Mouse (Mus musculus): Measurements from ENCODE around the gene Gm9887.

Gm9887 gene

DNA sequence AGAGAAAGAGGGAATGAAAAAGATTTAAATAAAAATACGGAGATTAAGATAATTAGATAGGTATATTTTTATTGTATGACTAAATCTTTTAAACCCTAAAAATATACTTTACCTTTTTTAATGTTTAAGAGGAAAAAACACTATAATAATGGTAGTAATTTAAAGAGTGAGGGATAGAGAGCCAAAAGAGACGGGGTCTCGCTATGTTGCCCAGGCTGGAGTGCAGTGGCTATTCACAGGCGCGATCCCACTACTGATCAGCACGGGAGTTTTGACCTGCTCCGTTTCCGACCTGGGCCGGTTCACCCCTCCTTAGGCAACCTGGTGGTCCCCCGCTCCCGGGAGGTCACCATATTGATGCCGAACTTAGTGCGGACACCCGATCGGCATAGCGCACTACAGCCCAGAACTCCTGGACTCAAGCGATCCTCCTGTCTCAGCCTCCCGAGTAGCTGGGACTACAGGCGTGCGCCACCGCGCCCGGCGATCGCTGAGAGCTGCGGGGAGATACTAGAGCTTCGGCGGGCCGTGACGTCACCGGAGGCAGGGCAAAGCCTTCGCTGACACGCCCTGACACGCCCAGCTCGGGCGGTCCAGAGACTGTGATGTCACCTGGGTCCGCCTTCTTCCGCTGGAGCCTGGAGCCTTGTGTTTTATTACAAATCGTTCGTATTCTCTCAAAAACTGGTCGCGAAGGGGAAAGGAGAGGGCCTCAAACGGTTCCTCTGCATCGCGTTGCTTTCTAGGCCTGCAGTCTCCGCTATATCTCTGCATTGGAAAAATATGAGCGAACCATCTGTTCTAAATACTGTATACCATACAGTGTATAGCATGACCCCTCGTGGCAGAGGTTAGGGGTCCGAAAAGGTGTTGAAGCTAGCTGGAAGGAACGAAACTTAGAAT is 11.0 kb downstream of the Gm9887 start:
- ATAC-seq (ENCODE audit: low TSS enrichment): peak; percentile 94

DNA sequence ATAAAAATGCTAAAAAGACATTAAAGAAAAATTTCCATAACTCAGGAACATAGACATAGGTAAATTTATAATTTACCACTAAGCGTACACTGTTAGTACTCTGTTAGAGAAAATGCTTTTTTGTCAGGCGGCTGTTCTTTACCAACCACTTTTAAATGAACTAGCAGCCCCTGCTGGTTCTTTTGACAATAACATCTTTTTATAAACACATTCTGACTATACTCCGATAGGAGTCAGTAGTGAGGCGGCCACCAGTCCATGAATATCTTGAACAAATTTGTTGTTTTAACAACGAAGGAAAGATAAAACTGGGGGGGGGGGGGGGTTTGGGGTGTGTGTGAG is 11.6 kb downstream of the Gm9887 start:
- no peak for ATAC-seq (ENCODE audit: low TSS enrichment)

DNA sequence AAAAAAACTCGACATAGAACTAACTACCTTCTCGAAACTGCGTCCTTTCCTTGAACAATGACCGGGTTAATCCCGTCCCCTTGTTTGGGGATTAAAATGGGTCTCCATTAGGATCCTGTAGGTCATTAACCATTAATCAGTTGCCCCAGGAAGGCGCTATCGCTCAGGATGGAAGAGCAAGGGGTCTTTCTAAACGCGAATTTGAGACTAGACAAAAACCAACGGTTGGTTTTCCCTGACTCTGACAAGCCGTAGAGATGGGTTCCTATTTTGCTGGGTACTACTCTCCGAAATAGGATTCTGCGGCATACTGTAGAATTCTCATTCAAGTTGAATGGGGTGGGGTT is 15.0 kb downstream of the Gm9887 start:
- ATAC-seq (ENCODE audit: low TSS enrichment): no peak

DNA sequence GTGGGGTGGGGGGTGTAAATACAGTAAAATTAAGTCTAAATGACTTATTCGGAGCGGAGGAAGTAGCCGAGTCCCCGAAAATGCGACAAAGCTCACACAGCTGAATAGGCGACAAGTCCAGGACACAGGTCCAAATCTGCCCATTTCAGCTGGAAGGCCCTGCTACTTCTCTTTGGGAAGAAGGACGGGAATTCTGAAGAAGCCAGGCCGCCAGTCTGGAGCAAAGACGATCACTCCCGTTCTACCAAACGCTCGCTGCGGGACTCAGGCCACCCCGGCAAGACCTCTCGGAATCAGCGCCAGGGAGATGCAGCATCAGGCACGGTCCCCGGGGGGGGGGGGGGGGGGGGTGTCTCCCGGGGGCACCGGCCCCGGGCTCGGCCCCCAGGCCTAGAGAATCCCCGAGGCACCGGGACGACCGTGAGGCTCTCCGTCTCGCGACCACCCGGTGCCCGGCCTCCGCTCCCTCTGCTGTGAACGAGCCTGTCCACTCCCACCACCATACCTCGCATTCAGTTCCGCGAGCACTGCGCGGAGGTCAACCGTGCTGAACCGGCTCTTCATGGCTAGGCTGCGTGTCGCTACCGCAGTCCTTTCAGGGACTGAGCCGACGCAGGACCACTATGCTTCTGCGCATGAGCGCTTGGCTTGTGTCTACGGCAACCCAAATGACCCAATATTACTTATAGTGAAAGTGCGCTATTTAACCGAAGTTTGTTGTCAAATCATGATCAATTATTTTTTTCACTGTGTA is 15.5 kb downstream of the Gm9887 start, which contains the start of gene Nemf:
Gene Nemf, minus strand, starts transcription at position 620 of the 754 bp plus-strand sequence.
- peak; percentile 66 for ATAC-seq (ENCODE audit: low TSS enrichment)

DNA sequence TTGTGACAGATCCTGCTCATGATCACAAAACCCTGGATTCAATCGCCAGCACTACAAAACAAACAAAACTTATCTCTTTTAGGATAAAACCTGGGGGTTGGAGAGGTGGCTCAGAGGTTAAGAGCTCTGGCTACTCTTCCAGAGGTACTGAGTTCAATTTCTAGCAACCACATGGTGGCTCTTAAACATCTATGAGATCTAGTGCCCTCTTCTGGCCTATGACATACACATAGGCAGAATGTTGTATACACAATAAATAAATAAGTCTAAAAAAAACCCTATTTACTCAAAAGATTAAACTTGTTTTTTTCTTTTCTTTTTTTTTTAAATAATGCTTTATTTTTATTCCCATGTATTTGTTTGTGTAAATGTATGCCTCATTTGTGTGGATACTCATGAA is 20.6 kb downstream of the Gm9887 start:
- ATAC-seq (ENCODE audit: low TSS enrichment): no peak

DNA sequence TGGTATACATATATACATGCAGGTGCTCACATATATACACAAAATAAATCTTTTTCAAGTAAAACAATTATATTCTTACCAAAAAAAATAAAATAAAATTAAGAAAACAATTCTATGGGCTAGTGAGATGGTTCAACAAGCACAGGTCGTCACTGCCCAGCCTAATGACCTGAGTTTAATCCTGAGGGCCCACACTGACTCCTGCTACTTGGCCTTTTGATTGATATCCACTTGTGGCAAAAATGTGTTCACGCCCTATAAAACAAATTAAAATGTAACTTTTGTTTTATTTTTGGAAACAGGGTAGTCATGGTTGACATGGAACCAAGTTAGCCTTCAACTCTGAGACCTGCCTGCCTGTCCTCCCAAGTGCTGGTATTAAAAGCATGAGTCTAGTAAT is 22.3 kb downstream of the Gm9887 start:
- ATAC-seq (ENCODE audit: low TSS enrichment): no peak

DNA sequence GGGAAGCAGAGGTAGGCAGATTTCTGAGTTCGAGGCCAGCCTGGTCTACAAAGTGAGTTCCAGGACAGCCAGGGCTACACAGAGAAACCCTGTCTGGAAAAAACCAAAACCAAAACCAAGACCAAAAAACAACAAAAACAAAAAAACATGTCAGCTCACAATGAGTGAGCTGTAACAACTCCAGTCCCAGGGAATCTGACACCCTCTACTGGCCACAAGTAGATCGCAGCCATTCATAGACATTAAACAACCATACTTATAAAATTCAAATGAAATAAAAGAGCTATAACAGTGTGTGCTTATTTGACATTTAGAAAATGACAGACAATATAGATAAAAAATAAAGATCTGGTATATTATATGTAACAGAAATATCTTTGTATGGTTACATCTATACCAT is 38.7 kb downstream of the Gm9887 start:
- ATAC-seq (ENCODE audit: low TSS enrichment): no peak

DNA sequence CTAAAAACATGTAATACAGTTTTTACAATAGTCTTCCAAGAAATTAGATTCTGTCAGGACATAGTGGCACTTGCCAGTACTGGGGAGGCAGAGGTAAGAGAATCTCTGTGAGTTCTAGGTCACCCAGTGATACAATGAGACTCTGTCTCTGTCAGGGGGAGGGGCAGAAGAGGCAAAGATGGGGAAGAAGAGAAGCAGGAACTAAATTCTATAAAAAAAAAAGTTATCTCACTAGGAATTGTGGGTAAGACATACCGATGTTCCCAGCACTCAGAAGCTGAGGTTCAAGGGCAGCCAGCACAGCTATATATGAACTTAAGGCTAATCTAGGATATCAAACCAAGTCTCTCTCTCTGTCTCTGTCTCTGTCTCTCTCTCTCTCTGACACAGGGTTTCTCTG is 40.1 kb downstream of the Gm9887 start:
- ATAC-seq (ENCODE audit: low TSS enrichment): no peak

DNA sequence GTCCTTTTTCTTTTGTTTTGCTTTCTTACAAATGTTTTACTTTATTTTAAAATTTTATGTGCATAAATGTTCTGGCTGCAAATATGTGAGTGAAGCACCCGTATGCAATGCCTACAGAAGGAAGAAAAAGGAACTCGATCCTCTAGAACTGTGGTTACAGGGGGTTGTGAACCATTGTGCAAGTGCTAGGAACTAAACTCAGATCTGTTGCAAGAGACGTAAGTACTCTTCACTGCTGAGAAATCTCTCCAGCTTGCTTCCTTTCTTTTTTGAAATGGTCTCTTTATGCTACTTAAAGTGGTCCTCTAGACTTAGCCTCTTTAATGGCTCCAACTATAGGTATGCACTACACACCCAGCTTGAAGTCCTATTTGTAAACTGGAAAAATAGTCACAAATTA is 41.1 kb downstream of the Gm9887 start:
- ATAC-seq (ENCODE audit: low TSS enrichment): no peak

All from frontal cortex, adult (tissue).